Mouse (Mus musculus) CH12.LX (cell line): Measurements from ENCODE around the gene Ifit1bl2. TPM values are rescaled to one million over a fixed set of nuclear protein-coding genes. Genes with fewer than 3 reads are reported as not detected.
"Not testable (repeated sequence)": the region's sequence is repeated elsewhere in the genome, so short reads cannot be mapped to it uniquely, and the experiment has no call there.

Source experiments
- DNase-seq: peaks from one replicate; pipeline ENCODE4 v3.0.0-alpha.2; 2013; ENCODE audit errors: extremely low read depth
- H3K27ac ChIP-seq: 2 replicates; pipeline ENCODE4 v1.5.1; 2012; ENCODE audit warnings: low read depth, mild to moderate bottlenecking, control low read depth, moderate library complexity; ENCODE audit not compliant: insufficient read depth
- H3K27me3 ChIP-seq: replicated peaks from 2 replicates; pipeline ENCODE3; 2012; ENCODE audit warnings: inconsistent platforms
- H3K36me3 ChIP-seq, 2 experiments: replicated peaks in 1 of 2; 2 replicates each; pipeline versions ENCODE3 to v1.6.1; 2012; ENCODE audit warnings: inconsistent platforms in 1 of 2, low read length in 1 of 2, mild to moderate bottlenecking in 1 of 2, mixed read lengths in 1 of 2, moderate library complexity in 1 of 2; ENCODE audit not compliant: control insufficient read depth in 1 of 2, insufficient read depth in 1 of 2
- H3K4me1 ChIP-seq, 2 experiments: 2 replicates each; pipeline ENCODE4 v1.6.1; 2012; ENCODE audit warnings: inconsistent platforms in 1 of 2, moderate library complexity in 1 of 2; ENCODE audit not compliant: insufficient read depth in 2 of 2, control insufficient read depth in 1 of 2
- H3K4me2 ChIP-seq: 2 replicates; pipeline ENCODE4 v1.6.1; 2012; ENCODE audit warnings: low read depth, mild to moderate bottlenecking, control low read depth; ENCODE audit not compliant: poor library complexity, insufficient read depth, severe bottlenecking
- H3K4me3 ChIP-seq, 3 experiments: fragments of 150-350 bp in 1 of 3; sonication (generic) in 1 of 3; replicated peaks in 1 of 3; 2 replicates each; pipeline versions ENCODE3 to v1.5.1; 2011 to 2012; ENCODE audit warnings: low read depth in 2 of 3, low read length in 2 of 3, mild to moderate bottlenecking in 2 of 3, moderate library complexity in 2 of 3, control low read depth in 1 of 3, improper control_type of control experiment in 1 of 3, inconsistent platforms in 1 of 3, mixed read lengths in 1 of 3; ENCODE audit not compliant: poor library complexity in 1 of 3
- H3K79me2 ChIP-seq: replicated peaks from 2 replicates; pipeline ENCODE4 v1.6.1; 2012; ENCODE audit warnings: mild to moderate bottlenecking, moderate library complexity; ENCODE audit not compliant: control insufficient read depth, poor library complexity, insufficient read depth, severe bottlenecking; ENCODE audit errors: extremely low read depth
- H3K9ac ChIP-seq: 2 replicates; pipeline ENCODE4 v1.6.1; 2012; ENCODE audit warnings: low read depth, mild to moderate bottlenecking, control low read depth, moderate library complexity; ENCODE audit not compliant: insufficient read depth
- H3K9me3 ChIP-seq: replicated peaks from 2 replicates; pipeline ENCODE3; 2012; ENCODE audit warnings: low read length, inconsistent platforms, mixed read lengths
- CHD2 ChIP-seq: IDR thresholded peaks from 2 replicates; pipeline ENCODE4 v1.6.1; 2011; ENCODE audit warnings: low read length, improper control_type of control experiment
- E2F4 ChIP-seq: IDR thresholded peaks from 2 replicates; pipeline ENCODE4 v1.6.1; 2011; ENCODE audit warnings: low read depth, low read length, improper control_type of control experiment; ENCODE audit not compliant: insufficient replicate concordance
- ELF1 ChIP-seq: IDR thresholded peaks from 2 replicates; pipeline ENCODE4 v1.6.1; 2014; ENCODE audit warnings: low read depth, mild to moderate bottlenecking, inconsistent platforms, low read length, improper control_type of control experiment
- EP300 ChIP-seq: IDR thresholded peaks from 2 replicates; pipeline ENCODE4 v1.6.1; 2011; ENCODE audit warnings: low read length, improper control_type of control experiment
- ETS1 ChIP-seq: conservative IDR thresholded peaks from 2 replicates; pipeline ENCODE4 v1.6.1; 2012; ENCODE audit warnings: low read depth, mild to moderate bottlenecking, inconsistent platforms, low read length, improper control_type of control experiment, moderate library complexity
- IRF4 ChIP-seq: IDR thresholded peaks from 2 replicates; pipeline ENCODE4 v1.6.1; 2014; ENCODE audit warnings: low read depth, mild to moderate bottlenecking, inconsistent platforms, low read length, improper control_type of control experiment
- JUN ChIP-seq: IDR thresholded peaks from 2 replicates; pipeline ENCODE4 v1.6.1; 2011; ENCODE audit warnings: low read depth, mild to moderate bottlenecking, low read length, improper control_type of control experiment, moderate library complexity; ENCODE audit not compliant: insufficient read depth
- MAFK ChIP-seq: IDR thresholded peaks from 2 replicates; pipeline ENCODE4 v1.6.1; 2011; ENCODE audit warnings: low read length, improper control_type of control experiment; ENCODE audit not compliant: insufficient replicate concordance
- MAX ChIP-seq: IDR thresholded peaks from 2 replicates; pipeline ENCODE4 v1.6.1; 2011; ENCODE audit warnings: low read length, improper control_type of control experiment
- SMC3 ChIP-seq: IDR thresholded peaks from 2 replicates; pipeline ENCODE4 v1.6.1; 2011; ENCODE audit warnings: low read depth, low read length, improper control_type of control experiment
- ZMIZ1 ChIP-seq: IDR thresholded peaks from 2 replicates; pipeline ENCODE4 v1.6.1; 2012; ENCODE audit warnings: low read depth, mild to moderate bottlenecking, inconsistent platforms, low read length, improper control_type of control experiment
- dilution Hi-C: fragments of 300-500 bp; cut with MboI; formaldehyde crosslinking; loops from 2 replicates; pipeline ENCODE4 v1.14.3; 2020; ENCODE audit warnings: low sequenced_read_pairs; ENCODE audit not compliant: extremely low pct_unique_long_range_greater_than_20kb, extremely low pct_ligation_motif_present
- in situ Hi-C: fragments of 300-500 bp; cut with MboI; formaldehyde crosslinking; loops from 3 replicates; pipeline ENCODE4 v1.14.3; 2019; ENCODE audit warnings: low sequenced_read_pairs, low pct_ligation_motif_present, low pct_unique_long_range_greater_than_20kb, mixed read lengths
- polyA plus RNA-seq: library from polyadenylated mRNA; unstranded; fragments of >175 nt; gene quantifications from 2 replicates; pipeline ENCODE4 v1.2.1, GENCODE M21; 2012; ENCODE audit warnings: low read depth; ENCODE audit not compliant: insufficient read length
- total RNA-seq, 2 experiments: library from RNA; depleted of rRNA; stranded (reverse); fragments of 300-350 nt in 1 of 2; fragments of >200 nt in 1 of 2; gene quantifications; 2 replicates each; pipeline ENCODE4 v1.2.3; 2012 to 2014

Ifit1bl2 gene
- total and polyA plus RNA-seq, 3 experiments, result 0.08 to 0.24 TPM; not detected in 1

- in situ Hi-C loops, result no loop called here
- Histone ChIP-seq H3K79me2 (no peaks in the 10 kb centered on the region), H3K9ac (no peak overlapping the region), H3K9me3 (no peaks in the 10 kb centered on the region), H3K4me3 (no peak overlapping the region), H3K27me3 (no peaks in the 10 kb centered on the region), H3K4me1 (no peaks in the 10 kb centered on the region), H3K4me2 (no peak overlapping the region), H3K27ac (no peak overlapping the region), H3K36me3 (no peaks in the 10 kb centered on the region)
- TF ChIP-seq MAX (no peak), MAFK (no peak), JUN (no peak), ETS1 (no peak), ZMIZ1 (no peak)
- dilution Hi-C loops, result no loop called here
- no peak for DNase-seq
Observed at GRCm38 (mm10) chr19:34624663-34625062, 15.9 kb downstream of the Ifit1bl2 start.

GRCm38 (mm10) chr19:34623781-34624180 is 16.8 kb downstream of the Ifit1bl2 start:
- H3K27me3 ChIP-seq, result no peaks in the 10 kb centered on the region
- H3K27ac ChIP-seq, result no peak overlapping the region
- no peaks in the 10 kb centered on the region for H3K36me3 ChIP-seq
- H3K79me2 ChIP-seq, result no peaks in the 10 kb centered on the region
- in situ Hi-C loops, result no loop called here
- dilution Hi-C loops, result no loop called here
- no peak overlapping the region for H3K4me3 ChIP-seq
- no peak for TF ChIP-seq E2F4
- no peak for TF ChIP-seq SMC3
- TF ChIP-seq CHD2, result no peak
- TF ChIP-seq JUN, result no peak
- no peak for TF ChIP-seq EP300
- TF ChIP-seq ELF1, result no peak
- TF ChIP-seq ETS1, result no peak
- no peak overlapping the region for H3K4me2 ChIP-seq
- no peaks in the 10 kb centered on the region for H3K4me1 ChIP-seq
- no peaks in the 10 kb centered on the region for H3K9me3 ChIP-seq
- DNase-seq, result no peak
- H3K9ac ChIP-seq, result no peak overlapping the region

GRCm38 (mm10) chr19:34620871-34621270 is 19.7 kb downstream of the Ifit1bl2 start:
- no peak for DNase-seq
- Histone ChIP-seq H3K27me3 (no peaks in the 10 kb centered on the region), H3K4me2 (no peak overlapping the region), H3K36me3 (no peaks in the 10 kb centered on the region), H3K9me3 (no peaks in the 10 kb centered on the region), H3K9ac (no peak overlapping the region), H3K4me3 (no peak overlapping the region), H3K4me1 (no peaks in the 10 kb centered on the region), H3K27ac (no peak overlapping the region), H3K79me2 (no peaks in the 10 kb centered on the region)
- dilution Hi-C loops, result no loop called here
- in situ Hi-C loops, result no loop called here
- no peak for TF ChIP-seq IRF4
- 0 out of 2 replicates have a peak, but pooled peaks have one; percentile 37 for TF ChIP-seq MAFK

- dilution Hi-C loops, H3K36me3 ChIP-seq, H3K79me2 ChIP-seq, H3K9ac ChIP-seq, in situ Hi-C loops, H3K4me1 ChIP-seq, H3K4me2 ChIP-seq, H3K27ac ChIP-seq, H3K27me3 ChIP-seq, H3K9me3 ChIP-seq, DNase-seq, H3K4me3 ChIP-seq: not testable (repeated sequence)
Observed at GRCm38 (mm10) chr19:34612243-34613001, 28.1 kb downstream of the Ifit1bl2 start.
